Mouse (Mus musculus) liver, embryonic 13.5 days (tissue): ENCODE results near the gene Rgs7bp. TPM values are rescaled to one million over a fixed set of nuclear protein-coding genes. Genes with fewer than 3 reads are reported as not detected.

Experiments used
- ATAC-seq: fragments of 200-750 bp; cut with Nextera tagmentation; 2 replicates; pipeline ENCODE4 v1.8.0; 2017; ENCODE audit warnings: low read depth, mild to moderate bottlenecking, moderate number of reproducible peaks, moderate library complexity
- DNase-seq: peaks from one replicate; pipeline ENCODE4 v3.0.0; 2022
- H3K27ac ChIP-seq: fragments of 300-500 bp; sonication (generic); 2 replicates; pipeline ENCODE4 v1.5.1; 2015; ENCODE audit warnings: moderate library complexity, mild to moderate bottlenecking, inconsistent platforms
- H3K27me3 ChIP-seq: fragments of 300-500 bp; sonication (generic); 2 replicates; pipeline ENCODE4 v1.6.1; 2015; ENCODE audit warnings: mild to moderate bottlenecking, inconsistent platforms
- H3K36me3 ChIP-seq: fragments of 300-500 bp; sonication (generic); 2 replicates; pipeline ENCODE4 v1.6.1; 2015; ENCODE audit warnings: mild to moderate bottlenecking, inconsistent platforms
- H3K4me1 ChIP-seq: fragments of 300-500 bp; sonication (generic); replicated peaks from 2 replicates; pipeline ENCODE4 v1.6.1; 2015; ENCODE audit warnings: inconsistent platforms
- H3K4me2 ChIP-seq: fragments of 300-500 bp; sonication (generic); 2 replicates; pipeline ENCODE4 v1.6.1; 2015; ENCODE audit warnings: inconsistent platforms, mild to moderate bottlenecking, moderate library complexity
- H3K4me3 ChIP-seq: fragments of 300-500 bp; sonication (generic); replicated peaks from 2 replicates; pipeline ENCODE4 v1.5.1; 2015; ENCODE audit warnings: mild to moderate bottlenecking, inconsistent platforms
- H3K9ac ChIP-seq: fragments of 300-500 bp; sonication (generic); 2 replicates; pipeline ENCODE4 v1.6.1; 2015; ENCODE audit warnings: mild to moderate bottlenecking, inconsistent platforms
- H3K9me3 ChIP-seq: fragments of 300-500 bp; sonication (generic); replicated peaks from 2 replicates; pipeline ENCODE4 v1.6.1; 2016; ENCODE audit warnings: inconsistent platforms
- WGBS: fragments of 180-500 bp; shearing (Covaris S2); methylation state at CpG from one replicate; pipeline ENCODE4 v1.1.7; 2015; ENCODE audit not compliant: insufficient replicate concordance; 5-methylcytosine and 5-hydroxymethylcytosine counted together
- polyA plus RNA-seq: library from polyadenylated mRNA; unstranded; fragments of >200 nt; fragmentation: Nextera tagmentation; extraction: Ambion mirVana; gene quantifications from 2 replicates; pipeline ENCODE4 v1.2.1, GENCODE M21; 2015

Rgs7bp gene
- polyA plus RNA-seq, 1 experiment from 2014 or later = 0.35 TPM

DNA sequence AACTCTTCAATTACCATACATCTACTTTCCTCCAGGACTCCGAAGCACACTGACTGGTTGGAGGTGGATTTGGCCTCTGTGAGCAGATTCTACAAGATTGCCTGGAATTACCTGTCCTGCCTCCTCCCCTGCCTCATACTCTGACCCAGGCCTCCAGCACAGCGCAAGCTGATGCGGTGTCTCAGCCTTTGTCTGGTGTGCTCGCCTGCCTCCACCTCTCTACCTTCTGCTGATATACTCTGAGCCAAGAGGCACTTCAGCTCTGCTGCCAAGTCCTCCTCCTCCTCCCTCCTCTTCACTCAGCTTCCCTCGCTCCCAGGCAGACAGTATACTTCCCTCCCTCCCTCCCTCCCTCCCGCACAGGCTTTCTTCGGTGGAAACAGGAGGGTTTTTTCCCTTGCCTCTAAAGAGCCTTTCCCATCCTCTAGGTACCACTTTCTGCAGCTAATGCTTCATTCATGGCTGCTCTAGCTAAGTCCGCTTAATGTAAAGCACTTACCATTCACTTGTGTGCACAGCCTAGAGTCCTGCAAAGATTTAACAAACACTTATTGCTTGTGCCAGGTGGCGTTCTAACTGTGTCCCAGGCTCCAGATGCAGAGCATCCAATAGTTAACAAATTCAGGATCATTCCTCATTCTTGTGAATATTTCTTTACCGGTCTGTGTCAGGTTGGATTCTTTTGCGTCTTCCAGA is 91.9 kb downstream of the Rgs7bp start:
- Histone ChIP-seq H3K4me3 (no peak overlapping the region), H3K4me2 (no peak overlapping the region), H3K27ac (no peak overlapping the region), H3K9me3 (no peaks in the 10 kb centered on the region), H3K36me3 (no peaks in the 10 kb centered on the region), H3K27me3 (no peaks in the 10 kb centered on the region), H3K9ac (no peak overlapping the region), H3K4me1 (no peaks in the 10 kb centered on the region)
- DNase-seq = no peak
- WGBS = 71% methylated on average over 11 of the region's 11 CpGs
- ATAC-seq = no peak

DNA sequence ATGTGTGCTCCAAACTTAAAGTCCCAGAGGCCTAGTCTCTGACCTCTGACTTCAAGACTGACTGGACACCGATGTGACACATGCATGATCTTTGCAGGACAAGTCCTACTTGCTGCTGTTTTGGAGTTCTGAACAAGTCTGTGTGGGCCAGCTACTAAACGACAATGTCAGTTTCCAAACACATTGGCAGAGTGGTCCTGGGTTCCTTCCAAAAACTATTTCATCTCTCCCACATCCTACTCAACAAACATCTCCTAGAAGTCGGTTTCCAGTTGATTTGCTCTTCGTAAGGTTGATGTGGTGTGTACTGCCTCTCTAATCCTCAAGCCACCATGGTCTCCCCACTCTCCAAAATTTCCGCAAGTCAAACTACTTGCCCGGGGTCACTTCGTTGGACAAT is 92.6 kb downstream of the Rgs7bp start:
- WGBS = 69% methylated on average over 7 of the region's 7 CpGs
- H3K9ac ChIP-seq = no peak overlapping the region
- DNase-seq (no peak), ATAC-seq (no peak)
- H3K4me2 ChIP-seq = no peak overlapping the region
- H3K9me3 ChIP-seq = no peaks in the 10 kb centered on the region
- H3K27me3 ChIP-seq = no peaks in the 10 kb centered on the region
- H3K36me3 ChIP-seq = no peaks in the 10 kb centered on the region
- H3K4me3 ChIP-seq = no peak overlapping the region
- H3K4me1 ChIP-seq = no peaks in the 10 kb centered on the region
- H3K27ac ChIP-seq = no peak overlapping the region

DNA sequence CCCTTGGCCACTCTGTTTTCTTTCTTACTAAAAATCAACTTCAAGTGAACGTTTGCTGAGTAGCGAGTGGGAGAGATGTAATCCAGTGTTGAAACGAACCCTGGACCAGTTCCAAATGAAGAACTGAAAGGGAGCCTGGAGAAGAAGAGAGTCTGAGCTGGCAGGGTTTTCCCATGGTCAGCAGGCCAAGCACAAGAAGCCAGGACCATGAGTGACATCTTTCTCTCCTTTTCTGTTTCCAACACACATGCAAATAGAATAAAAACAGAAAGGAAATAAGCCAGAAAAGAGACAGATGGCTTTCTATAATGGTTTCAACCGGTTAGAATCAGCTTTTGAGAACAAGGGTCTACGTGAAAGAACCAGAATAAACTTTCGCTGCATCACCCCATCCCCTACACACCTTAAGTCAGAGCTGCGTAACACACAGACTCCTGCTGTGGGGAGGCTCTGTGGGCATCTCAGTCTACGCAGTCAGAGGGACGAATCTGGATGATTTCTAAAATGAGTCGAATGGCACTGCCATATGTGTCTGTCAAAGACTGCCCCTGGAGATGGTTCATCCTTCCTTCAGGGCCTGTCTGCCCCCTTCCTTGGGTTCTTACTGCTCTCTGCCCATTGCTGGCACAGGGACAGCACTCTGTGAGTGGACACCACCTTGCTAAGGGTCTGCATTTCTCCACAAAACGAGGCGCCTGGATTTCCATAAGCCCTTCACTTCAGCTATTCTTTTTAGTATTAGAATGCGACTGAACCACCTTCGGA is 93.6 kb downstream of the Rgs7bp start:
- H3K4me3 ChIP-seq = no peak overlapping the region
- no peaks in the 10 kb centered on the region for H3K36me3 ChIP-seq
- no peaks in the 10 kb centered on the region for H3K9me3 ChIP-seq
- 72% methylated on average over 14 of the region's 14 CpGs for WGBS
- H3K9ac ChIP-seq = no peak overlapping the region
- DNase-seq = no peak
- no peaks in the 10 kb centered on the region for H3K27me3 ChIP-seq
- no peak overlapping the region for H3K4me2 ChIP-seq
- ATAC-seq = no peak
- H3K4me1 ChIP-seq = no peaks in the 10 kb centered on the region
- H3K27ac ChIP-seq = no peak overlapping the region

- H3K27ac ChIP-seq = no peak overlapping the region
Measured at GRCm38 (mm10) chr13:104960206-104960928, 94.4 kb downstream of the Rgs7bp start.

GRCm38 (mm10) chr13:104959733-104960132 is 95.0 kb downstream of the Rgs7bp start:
- Histone ChIP-seq H3K4me3 (no peak overlapping the region), H3K4me1 (no peaks in the 10 kb centered on the region), H3K9me3 (no peaks in the 10 kb centered on the region), H3K9ac (no peak overlapping the region), H3K27ac (no peak overlapping the region), H3K36me3 (no peaks in the 10 kb centered on the region), H3K4me2 (no peak overlapping the region), H3K27me3 (no peaks in the 10 kb centered on the region)
- WGBS = 70% methylated on average over 4 of the region's 4 CpGs
- DNase-seq (no peak), ATAC-seq (no peak)

More at GRCm38 (mm10) chr13:104960206-104960928, 94.4 kb downstream of the Rgs7bp start:
- Histone ChIP-seq H3K4me1 (no peaks in the 10 kb centered on the region), H3K27me3 (no peaks in the 10 kb centered on the region), H3K9ac (no peak overlapping the region), H3K9me3 (no peaks in the 10 kb centered on the region), H3K4me2 (no peak overlapping the region), H3K36me3 (no peaks in the 10 kb centered on the region), H3K4me3 (no peak overlapping the region)
- 60% methylated on average over 7 of the region's 7 CpGs for WGBS
- DNase-seq (no peak), ATAC-seq (no peak)

DNA sequence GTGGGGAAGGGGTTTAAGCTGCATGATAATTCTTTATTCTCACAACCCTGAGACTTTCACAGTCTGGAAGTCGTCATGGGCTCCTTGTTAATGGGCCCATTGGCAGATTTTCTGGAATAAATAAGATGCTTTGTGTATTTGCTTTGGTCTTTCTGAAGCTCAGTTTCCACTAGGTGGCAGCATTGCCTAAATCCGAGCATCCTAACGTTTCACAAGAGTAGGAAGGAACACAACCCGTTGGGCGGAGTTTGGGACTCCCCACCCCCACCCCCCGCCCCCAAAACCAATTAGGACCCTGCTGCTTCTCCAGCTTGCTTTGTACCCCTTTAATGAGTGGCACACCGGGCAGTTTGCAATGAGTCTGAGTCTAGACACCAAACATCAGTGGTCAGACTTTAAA is 106.8 kb downstream of the Rgs7bp start:
- Histone ChIP-seq H3K4me3 (no peak overlapping the region), H3K4me1 (no peaks in the 10 kb centered on the region), H3K9me3 (no peaks in the 10 kb centered on the region), H3K36me3 (no peaks in the 10 kb centered on the region), H3K27me3 (no peaks in the 10 kb centered on the region), H3K27ac (no peak overlapping the region), H3K4me2 (peak overlapping the region; percentile 28; the same call in 1 of the 2 replicates), H3K9ac (no peak overlapping the region)
- 0% methylated on average over 7 of the region's 7 CpGs for WGBS
- DNase-seq (peak; percentile 26), ATAC-seq (no peak)

DNA sequence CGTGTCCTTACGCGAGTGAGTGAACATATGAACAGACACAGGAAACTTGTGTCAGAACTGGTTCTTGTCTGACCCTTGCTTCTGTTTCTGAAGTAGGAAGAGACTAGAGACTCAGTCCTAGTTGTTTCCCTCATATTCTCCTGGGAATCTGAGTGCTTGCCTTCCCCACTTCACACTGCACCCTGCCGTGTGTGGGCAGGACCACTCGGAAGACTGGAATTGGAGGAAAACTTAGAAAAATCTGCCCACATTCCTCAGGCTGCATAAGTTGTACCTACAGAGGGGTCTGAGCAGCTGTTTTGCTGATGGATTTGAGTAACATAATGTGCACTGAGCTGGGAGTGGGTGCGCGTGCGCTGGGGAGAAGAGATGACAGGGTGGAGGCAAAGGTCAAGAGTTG is 114.2 kb downstream of the Rgs7bp start:
- no peak overlapping the region for H3K4me3 ChIP-seq
- no peak overlapping the region for H3K9ac ChIP-seq
- H3K4me1 ChIP-seq = no peaks in the 10 kb centered on the region
- no peak for ATAC-seq
- WGBS = 87% methylated on average over 8 of the region's 8 CpGs
- H3K36me3 ChIP-seq = no peaks in the 10 kb centered on the region
- H3K4me2 ChIP-seq = no peak overlapping the region
- H3K9me3 ChIP-seq = no peaks in the 10 kb centered on the region
- H3K27ac ChIP-seq = no peak overlapping the region
- H3K27me3 ChIP-seq = no peaks in the 10 kb centered on the region
- no peak for DNase-seq

DNA sequence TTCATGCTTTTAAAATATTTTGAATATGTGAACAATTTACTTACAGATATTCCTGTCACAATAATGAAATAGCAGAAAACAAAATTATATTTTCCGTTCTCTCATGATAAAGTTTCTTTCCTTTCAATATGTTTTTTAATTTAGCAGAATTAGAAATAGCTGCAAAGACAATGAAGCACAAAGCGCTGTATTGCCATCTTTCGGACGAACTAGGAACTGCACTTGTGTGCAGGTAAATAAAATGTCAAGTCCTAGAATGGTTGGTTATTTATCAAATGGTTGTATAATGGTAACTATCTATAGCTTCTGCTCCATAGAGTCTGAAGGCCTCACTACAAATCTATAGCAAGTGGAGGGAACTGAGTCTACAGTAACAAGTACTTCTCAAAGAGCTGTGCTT is 114.9 kb downstream of the Rgs7bp start:
- no peaks in the 10 kb centered on the region for H3K36me3 ChIP-seq
- under 1% methylated on average over 4 of the region's 4 CpGs for WGBS
- H3K4me2 ChIP-seq = no peak overlapping the region
- H3K27ac ChIP-seq = no peak overlapping the region
- no peak overlapping the region for H3K4me3 ChIP-seq
- peak; percentile 15 for DNase-seq
- no peaks in the 10 kb centered on the region for H3K9me3 ChIP-seq
- H3K4me1 ChIP-seq = no peaks in the 10 kb centered on the region
- no peak for ATAC-seq
- no peak overlapping the region for H3K9ac ChIP-seq
- H3K27me3 ChIP-seq = no peaks in the 10 kb centered on the region

- 74% methylated on average over 13 of the region's 13 CpGs for WGBS
- no peak overlapping the region for H3K4me3 ChIP-seq
- no peak overlapping the region for H3K27ac ChIP-seq
- H3K9me3 ChIP-seq = no peaks in the 10 kb centered on the region
- no peak overlapping the region for H3K4me2 ChIP-seq
- no peak overlapping the region for H3K9ac ChIP-seq
- no peaks in the 10 kb centered on the region for H3K4me1 ChIP-seq
- no peak for DNase-seq
- H3K27me3 ChIP-seq = no peaks in the 10 kb centered on the region
- no peaks in the 10 kb centered on the region for H3K36me3 ChIP-seq
- ATAC-seq = no peak
Measured at GRCm38 (mm10) chr13:104938966-104939593, 115.7 kb downstream of the Rgs7bp start.

GRCm38 (mm10) chr13:104937759-104938158 is 117.0 kb downstream of the Rgs7bp start:
- WGBS = 0% methylated on average over 5 of the region's 6 CpGs
- Histone ChIP-seq H3K4me1 (no peaks in the 10 kb centered on the region), H3K27me3 (no peaks in the 10 kb centered on the region), H3K4me2 (peak overlapping the region; percentile 47), H3K9ac (no peak overlapping the region), H3K4me3 (peak overlapping the region; percentile 21), H3K9me3 (no peaks in the 10 kb centered on the region), H3K36me3 (no peaks in the 10 kb centered on the region), H3K27ac (no peak overlapping the region)
- ATAC-seq = no peak
- DNase-seq = no peak

DNA sequence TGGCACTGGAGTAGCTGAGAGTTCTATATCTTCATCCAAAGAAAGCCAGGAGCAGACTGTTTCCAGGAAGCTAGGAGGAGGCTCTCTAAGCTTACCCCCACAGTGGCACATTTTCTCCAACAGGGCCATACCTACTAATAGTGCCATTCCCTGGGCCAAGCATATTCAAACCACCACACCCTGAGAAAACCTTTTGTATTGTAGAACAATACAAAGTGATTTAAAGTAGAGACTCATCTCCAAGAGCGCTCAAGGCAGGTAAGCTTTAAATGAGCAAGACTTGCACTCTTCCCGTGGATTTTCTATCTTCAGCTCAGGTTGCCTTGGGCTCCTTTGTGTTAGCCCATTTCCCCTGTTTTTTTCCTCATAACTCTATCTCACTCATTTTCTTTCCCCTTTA is 118.1 kb downstream of the Rgs7bp start:
- no peak overlapping the region for H3K9ac ChIP-seq
- WGBS = 79% methylated on average over 2 of the region's 2 CpGs
- H3K27ac ChIP-seq = no peak overlapping the region
- DNase-seq = no peak
- H3K4me1 ChIP-seq = no peaks in the 10 kb centered on the region
- H3K9me3 ChIP-seq = no peaks in the 10 kb centered on the region
- no peak overlapping the region for H3K4me3 ChIP-seq
- H3K4me2 ChIP-seq = no peak overlapping the region
- H3K36me3 ChIP-seq = no peaks in the 10 kb centered on the region
- no peaks in the 10 kb centered on the region for H3K27me3 ChIP-seq
- no peak for ATAC-seq
